9 mouse cellular contexts compared by ENCODE assay signal in genomic region chr11:101180846-101181740, GRCm38 (mm10). TPM values are rescaled to one million over a fixed set of nuclear protein-coding genes. Genes with fewer than 3 reads are reported as not detected.
DNase-seq lines count a peak whose midpoint lies in the region; ATAC-seq lines count a peak whose summit lies in the region.
"Had no signal": no experiment of that assay in that cellular context is flagged by ENCODE, and none has a peak within 500 bp of the region (broad histone marks: within the 10 kb centered on the region; RNA-seq: fewer than 3 reads in every experiment).

No protein-coding gene starts in this region.

- H3K27me3 ChIP-seq in neural tube, embryonic 15.5 days (replicated peaks), result peaks cover 38% of the 10 kb centered on the region

- DNase-seq in gastrocnemius, adult 18-20 months (ENCODE audit: low spot score), result peak; percentile 75
- no peak for DNase-seq in gastrocnemius, postnatal 25 days
- peak; percentile 76 for DNase-seq in neural tube, embryonic 10.5 days (ENCODE audit: extremely low spot score, low spot score)
- DNase-seq in c-Kit-negative CD71-positive TER-119-positive erythroid progenitor cells, embryonic 14.5 days (ENCODE audit: low read depth, low spot score), result peak; percentile 25
- DNase-seq in gastrocnemius, postnatal 14 days, result peak; percentile 76
- peak; percentile 86 for DNase-seq in lung, postnatal 14 days
- DNase-seq in thymus, postnatal 4 days, result peak; percentile 75

- peaks cover 26% of the 10 kb centered on the region for H3K4me1 ChIP-seq in neural tube, embryonic 15.5 days

- H3K4me3 ChIP-seq in neural tube, embryonic 15.5 days (replicated peaks), result no peak overlapping the region
- H3K4me3 ChIP-seq: neural tube, embryonic 12.5 days had no signal

- ATAC-seq in neural tube, embryonic 15.5 days (ENCODE audit: low FRiP score), result no peak

- peaks cover 34% of the 10 kb centered on the region for H3K36me3 ChIP-seq in neural tube, embryonic 15.5 days
- H3K36me3 ChIP-seq: neural tube, embryonic 12.5 days had no signal

- no peak overlapping the region for H3K27ac ChIP-seq in neural tube, embryonic 15.5 days (replicated peaks)
- H3K27ac ChIP-seq: neural tube, embryonic 12.5 days had no signal

- WGBS in neural tube, embryonic 15.5 days, result 42% methylated on average over 10 of the region's 10 CpGs

- H3K9me3 ChIP-seq in neural tube, embryonic 15.5 days (replicated peaks), result no peaks in the 10 kb centered on the region
- H3K9me3 ChIP-seq: neural tube, embryonic 12.5 days had no signal

- intact Hi-C loops in gastrocnemius, postnatal 14 days (cut with DNase I; ENCODE audit: low total_unique reads), result loop anchor here (10.0 kb wide), 2 partner anchors 196 to 296 kb away; no protein-coding TSS in a partner anchor

- H3K4me2 ChIP-seq in neural tube, embryonic 15.5 days, result no peak overlapping the region
- H3K4me2 ChIP-seq: neural tube, embryonic 12.5 days had no signal

- H3K9ac ChIP-seq in neural tube, embryonic 15.5 days (replicated peaks), result no peak overlapping the region
- H3K9ac ChIP-seq: neural tube, embryonic 12.5 days had no signal

RNA-seq across cellular contexts. Expression of gene Ccr10, which starts 5.8 kb away (rescaled TPM):
- not detected for total RNA-seq in gastrocnemius, adult 18-20 months (2021)
- total RNA-seq in gastrocnemius, postnatal 25 days (2021), result not detected
- 0.51 and 0.70 TPM in 2 replicates for polyA plus RNA-seq in neural tube, embryonic 15.5 days (2015; fragmentation: Nextera tagmentation; extraction: Ambion mirVana)
- total RNA-seq in gastrocnemius, postnatal 14 days (2021), result under 1 TPM in 1 of 2 experiments, not detected in 1; 0.12 TPM

RNA-seq across cellular contexts. Expression of gene Plekhh3, which starts 9.9 kb away (rescaled TPM):
- total RNA-seq in gastrocnemius, adult 18-20 months (2021), result 10 to 100 TPM; 19.4 to 24.2 TPM
- total RNA-seq in gastrocnemius, postnatal 25 days (2021), result 10 to 100 TPM; 18.4 to 24.0 TPM
- 9.2 and 9.5 TPM in 2 replicates for polyA plus RNA-seq in neural tube, embryonic 15.5 days (2015; fragmentation: Nextera tagmentation; extraction: Ambion mirVana)
- 10 to 100 TPM; 22.0 to 26.9 TPM for total RNA-seq in gastrocnemius, postnatal 14 days (2021)

RNA-seq across cellular contexts. Expression of gene Cntnap1, which starts 10.8 kb away (rescaled TPM):
- total RNA-seq in gastrocnemius, adult 18-20 months (2021), result 1 to 10 TPM in 1 of 2 experiments, under 1 TPM in 1; 0.82 to 1.2 TPM
- 1 to 10 TPM in 1 of 2 experiments, under 1 TPM in 1; 0.99 to 2.2 TPM for total RNA-seq in gastrocnemius, postnatal 25 days (2021)
- 11.2 and 12.3 TPM in 2 replicates for polyA plus RNA-seq in neural tube, embryonic 15.5 days (2015; fragmentation: Nextera tagmentation; extraction: Ambion mirVana)
- total RNA-seq in gastrocnemius, postnatal 14 days (2021), result 1 to 10 TPM; 1.8 to 2.4 TPM

RNA-seq across cellular contexts. Expression of gene Tubg2, which starts 25.4 kb away (rescaled TPM):
- total RNA-seq in gastrocnemius, adult 18-20 months (2021), result 1 to 10 TPM; 2.7 to 3.3 TPM
- total RNA-seq in gastrocnemius, postnatal 25 days (2021), result 1 to 10 TPM; 2.7 to 2.8 TPM
- 49.9 and 60.7 TPM in 2 replicates for polyA plus RNA-seq in neural tube, embryonic 15.5 days (2015; fragmentation: Nextera tagmentation; extraction: Ambion mirVana)
- total RNA-seq in gastrocnemius, postnatal 14 days (2021), result 1 to 10 TPM; 3.1 to 4.6 TPM

RNA-seq across cellular contexts. Expression of gene Ezh1, which starts 45.2 kb away (rescaled TPM):
- total RNA-seq in gastrocnemius, adult 18-20 months (2021), result 10 to 100 TPM; 25.3 to 26.3 TPM
- 10 to 100 TPM; 17.8 to 18.9 TPM for total RNA-seq in gastrocnemius, postnatal 25 days (2021)
- 25.4 and 26.1 TPM in 2 replicates for polyA plus RNA-seq in neural tube, embryonic 15.5 days (2015; fragmentation: Nextera tagmentation; extraction: Ambion mirVana)
- 10 to 100 TPM; 13.5 to 18.1 TPM for total RNA-seq in gastrocnemius, postnatal 14 days (2021)
